Mouse (Mus musculus) adrenal gland, adult 10 weeks (tissue): ENCODE results near the gene Cttn. TPM values are rescaled to one million over a fixed set of nuclear protein-coding genes. Genes with fewer than 3 reads are reported as not detected.

ENCODE experiments used
- polyA plus RNA-seq: library from polyadenylated mRNA; stranded (reverse); fragments of 350-450 nt; fragmentation: Illumina TruSeq; extraction: RNeasy Lipid Tissue Mini Kit (QIAGEN cat#74804); gene quantifications from one replicate; pipeline ENCODE4 v1.2.3, GENCODE M21; 2014; ENCODE audit warnings: low read depth, low replicate concordance

Gene Cttn
- polyA plus RNA-seq: 70.2 TPM

DNA sequence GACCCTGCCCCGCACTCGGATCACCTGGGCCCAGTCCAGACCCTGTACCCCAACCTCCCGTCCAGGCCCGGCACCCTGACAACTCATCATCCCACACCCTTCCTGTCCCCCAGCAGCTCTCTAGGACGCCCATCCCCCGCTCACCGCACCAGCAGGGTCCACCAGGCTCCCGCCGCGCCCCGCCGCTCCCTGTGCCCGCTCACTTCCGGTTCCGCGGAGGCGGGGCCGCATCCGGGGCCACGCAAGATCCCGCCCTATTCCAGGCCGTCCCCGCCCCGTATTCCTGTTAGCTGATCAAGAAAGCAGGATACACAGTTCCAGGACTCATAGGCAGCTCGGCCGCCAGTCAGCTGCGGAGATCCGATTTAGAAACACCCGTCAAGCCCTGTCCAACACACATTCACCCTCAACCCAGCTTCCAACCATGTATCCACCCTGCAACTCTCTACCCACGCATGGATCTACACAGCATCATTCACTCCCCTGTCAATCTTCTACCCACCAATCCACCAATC is at the start of gene Cttn:
Gene Cttn (minus strand): TSS at position 465 of the 515 bp plus-strand sequence.

Other genes with a start within 250 kb of the Cttn start
- gene Ppfia1, start 82.7 kb upstream of the Cttn start, polyA plus RNA-seq: 195 TPM
- 5.8 TPM for gene Fadd, start 111.5 kb upstream of the Cttn start, polyA plus RNA-seq